Mouse (Mus musculus): ENCODE data around the gene Anapc10. TPM values are rescaled to one million over a fixed set of nuclear protein-coding genes. Genes with fewer than 3 reads are reported as not detected.
"Not testable (repeated sequence)": the region's sequence is repeated elsewhere in the genome, so short reads cannot be mapped to it uniquely, and the experiment has no call there.

The Anapc10 gene
- polyA plus RNA-seq, 1 experiment: 10.0 TPM

DNA sequence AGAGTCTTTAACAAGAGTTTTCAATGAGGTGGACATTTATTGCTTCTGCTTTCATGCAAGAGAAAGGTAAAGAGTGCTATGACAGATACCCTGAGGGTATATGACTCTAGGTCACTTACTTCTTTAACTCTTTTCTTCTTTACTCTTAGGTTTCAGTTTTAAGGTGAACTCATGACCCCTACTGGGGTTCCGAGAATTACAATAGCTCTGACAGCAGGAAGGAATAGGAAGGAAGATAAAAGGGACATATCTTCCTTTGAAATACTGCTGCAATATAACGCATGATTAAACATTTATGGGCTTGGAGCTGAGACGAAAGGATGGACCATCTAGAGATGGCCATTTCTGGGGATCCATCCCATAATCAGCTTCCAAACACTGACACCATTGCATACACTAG, 13.0 kb downstream of the Anapc10 start:
- DNase-seq (ENCODE audit: low read depth): no peak

DNA sequence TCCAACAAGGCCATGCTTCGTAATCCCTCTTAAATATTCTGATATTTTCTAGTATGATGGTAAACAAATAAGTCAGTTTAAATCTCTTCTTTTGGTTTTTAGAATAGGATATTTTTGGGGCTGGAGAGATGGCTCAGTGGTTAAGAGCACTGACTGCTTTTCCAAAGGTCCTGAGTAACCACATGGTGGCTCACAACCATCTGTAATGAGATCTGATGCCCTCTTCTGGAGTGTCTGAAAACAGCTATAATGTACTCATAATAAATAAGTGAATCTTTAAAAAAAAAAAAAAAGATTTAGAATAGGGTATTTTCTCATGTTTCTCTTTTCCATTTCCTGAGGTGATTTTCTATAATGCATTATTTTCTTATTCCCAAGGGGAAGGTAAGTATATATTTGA, 16.3 kb downstream of the Anapc10 start:
- TF ChIP-seq CTCF (IDR thresholded peaks at IDR 0.05; ENCODE audit: borderline replicate concordance, extremely low read depth, insufficient read depth, insufficient read length) (no peak), POLR2A (IDR thresholded peaks at IDR 0.05; ENCODE audit: borderline replicate concordance, extremely low read depth, insufficient read depth, insufficient read length, poor library complexity, severe bottlenecking) (no peak)
- no peak for DNase-seq (ENCODE audit: low read depth)

More for the DNA sequence above, 13.0 kb downstream of the Anapc10 start:
- TF ChIP-seq POLR2A (IDR thresholded peaks at IDR 0.05; ENCODE audit: borderline replicate concordance, extremely low read depth, insufficient read depth, insufficient read length, poor library complexity, severe bottlenecking): no peak
- TF ChIP-seq CTCF (IDR thresholded peaks at IDR 0.05; ENCODE audit: borderline replicate concordance, extremely low read depth, insufficient read depth, insufficient read length): no peak

DNA sequence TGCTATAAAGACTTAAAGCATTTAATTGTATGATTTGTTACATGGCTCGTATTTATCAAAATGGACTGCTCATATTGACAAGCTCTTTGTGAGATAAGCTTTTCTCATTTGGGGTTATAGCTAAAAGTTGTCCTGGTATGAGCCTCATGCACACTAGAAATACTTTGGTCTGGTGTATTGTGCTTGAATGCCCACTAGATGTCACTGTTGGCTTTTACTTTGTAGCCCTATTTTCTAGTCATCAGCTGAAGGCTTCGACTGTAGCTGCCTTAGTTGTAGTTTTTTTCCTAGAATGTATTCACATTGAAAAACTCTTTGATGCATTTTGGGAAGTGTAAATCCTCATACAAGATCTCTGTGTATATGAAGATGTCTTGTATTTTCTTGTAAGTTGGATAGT, 22.7 kb downstream of the Anapc10 start:
- DNase-seq (ENCODE audit: low read depth): peak; percentile 80
- TF ChIP-seq CTCF (IDR thresholded peaks at IDR 0.05; ENCODE audit: borderline replicate concordance, extremely low read depth, insufficient read depth, insufficient read length) (peak; percentile 71; the same call in 1 of the 2 replicates), POLR2A (IDR thresholded peaks at IDR 0.05; ENCODE audit: borderline replicate concordance, extremely low read depth, insufficient read depth, insufficient read length, poor library complexity, severe bottlenecking) (no peak)

DNA sequence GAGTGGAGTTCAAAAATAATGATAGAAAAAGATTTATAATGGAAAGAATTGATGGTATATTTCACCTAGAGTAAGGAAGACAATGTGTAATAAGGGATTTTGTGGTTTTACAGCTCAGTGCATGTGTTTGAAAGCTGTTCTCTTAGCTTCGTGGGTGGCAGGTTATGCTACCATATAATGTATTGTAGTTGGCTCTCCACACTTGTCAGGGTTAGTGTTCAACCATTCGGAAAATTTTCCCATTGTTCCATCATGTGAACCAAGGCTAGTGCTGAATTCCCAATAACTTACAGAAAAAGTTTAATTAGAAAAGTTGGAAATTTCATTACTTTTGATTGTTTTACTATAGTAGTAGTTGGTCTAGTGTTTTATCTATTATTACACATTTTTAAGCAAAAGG, 36.6 kb downstream of the Anapc10 start:
- peak; percentile 17 for DNase-seq (ENCODE audit: low read depth)
- TF ChIP-seq CTCF (IDR thresholded peaks at IDR 0.05; ENCODE audit: borderline replicate concordance, extremely low read depth, insufficient read depth, insufficient read length): no peak
- TF ChIP-seq POLR2A (IDR thresholded peaks at IDR 0.05; ENCODE audit: borderline replicate concordance, extremely low read depth, insufficient read depth, insufficient read length, poor library complexity, severe bottlenecking): no peak

DNA sequence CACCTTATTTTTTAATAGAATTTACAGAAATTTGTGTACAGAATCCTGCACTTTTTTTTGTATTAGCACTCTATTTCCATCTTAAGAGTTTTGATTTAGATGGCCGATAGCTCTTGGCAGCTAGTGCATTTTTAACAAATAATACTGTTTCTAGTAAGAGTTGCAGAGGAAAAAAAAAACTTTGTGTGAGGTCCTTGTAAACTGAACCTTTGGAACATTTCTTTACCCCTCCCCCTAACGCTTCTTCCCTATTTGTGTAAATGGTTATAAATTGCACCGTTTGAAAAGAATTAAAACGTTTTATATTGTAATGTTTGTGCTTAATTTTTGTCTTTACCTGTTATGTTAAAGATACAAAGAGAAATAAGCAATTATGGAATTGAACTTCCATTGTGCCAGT, 37.0 kb downstream of the Anapc10 start:
- no peak for TF ChIP-seq CTCF (IDR thresholded peaks at IDR 0.05; ENCODE audit: borderline replicate concordance, extremely low read depth, insufficient read depth, insufficient read length)
- TF ChIP-seq POLR2A (IDR thresholded peaks at IDR 0.05; ENCODE audit: borderline replicate concordance, extremely low read depth, insufficient read depth, insufficient read length, poor library complexity, severe bottlenecking): no peak
- no peak for DNase-seq (ENCODE audit: low read depth)

DNA sequence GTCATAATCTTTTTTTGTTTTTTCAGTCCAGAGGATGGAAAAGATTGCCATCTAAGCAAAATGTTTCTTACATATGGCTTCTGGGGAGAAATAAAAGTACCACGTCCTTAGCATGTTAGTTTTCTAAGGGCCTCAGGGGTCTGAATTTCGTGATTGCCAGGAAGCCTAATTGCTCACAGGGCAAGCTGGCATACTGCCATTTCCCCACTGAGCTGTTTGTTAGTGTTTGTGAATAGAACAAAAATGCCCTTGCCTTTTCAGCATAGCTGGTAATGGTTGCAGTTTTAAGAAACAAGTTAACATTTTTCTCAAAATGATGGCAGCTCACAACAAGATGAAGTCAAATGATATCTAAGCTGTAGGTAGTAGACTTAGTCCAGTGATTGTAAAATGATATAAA, 38.7 kb downstream of the Anapc10 start:
- no peak for TF ChIP-seq POLR2A (IDR thresholded peaks at IDR 0.05; ENCODE audit: borderline replicate concordance, extremely low read depth, insufficient read depth, insufficient read length, poor library complexity, severe bottlenecking)
- no peak for TF ChIP-seq CTCF (IDR thresholded peaks at IDR 0.05; ENCODE audit: borderline replicate concordance, extremely low read depth, insufficient read depth, insufficient read length)
- DNase-seq (ENCODE audit: low read depth): peak; percentile 93

DNA sequence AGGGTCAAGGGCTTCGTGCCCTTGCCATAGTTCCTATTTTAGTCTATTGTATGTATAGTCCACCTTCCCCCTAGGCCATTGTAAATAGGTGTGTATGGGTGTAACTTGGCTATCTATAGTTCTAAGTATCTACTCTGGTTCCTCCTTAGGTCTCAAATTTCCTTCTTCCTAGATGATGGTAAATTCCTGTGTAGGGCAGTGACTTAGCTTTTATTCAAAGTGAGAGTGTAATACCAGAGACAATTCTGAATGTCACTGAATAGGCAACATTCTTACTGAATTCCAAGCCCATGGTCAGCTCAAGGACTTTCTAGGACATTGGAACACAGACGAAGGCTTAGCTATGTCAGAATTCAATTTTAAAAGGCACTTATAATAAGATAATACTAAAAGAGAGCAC, 83.3 kb downstream of the Anapc10 start:
- DNase-seq (ENCODE audit: low read depth): not testable (repeated sequence)

DNA sequence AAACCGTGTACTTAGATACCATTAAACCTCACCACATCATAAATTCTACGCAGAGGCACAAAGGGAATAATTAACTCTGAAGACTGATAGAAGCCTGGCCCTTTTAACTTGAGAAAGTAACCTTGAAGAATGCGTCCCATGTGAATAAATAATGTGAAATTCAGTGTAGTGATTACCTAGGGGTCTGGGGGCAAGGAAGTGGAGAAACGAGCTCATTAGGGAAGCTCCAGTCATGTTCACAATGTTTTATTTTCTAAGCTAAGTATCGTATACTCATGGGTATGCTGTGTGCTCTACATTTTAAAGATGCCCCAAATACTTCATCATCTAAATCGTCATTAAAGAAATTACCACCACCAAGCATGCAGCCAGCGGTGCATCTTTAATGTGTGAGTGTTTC, 85.1 kb downstream of the Anapc10 start:
- TF ChIP-seq POLR2A (IDR thresholded peaks at IDR 0.05; ENCODE audit: borderline replicate concordance, extremely low read depth, insufficient read depth, insufficient read length, poor library complexity, severe bottlenecking) (no peak), CTCF (IDR thresholded peaks at IDR 0.05; ENCODE audit: borderline replicate concordance, extremely low read depth, insufficient read depth, insufficient read length) (no peak)
- peak; percentile 44 for DNase-seq (ENCODE audit: low read depth)

DNA sequence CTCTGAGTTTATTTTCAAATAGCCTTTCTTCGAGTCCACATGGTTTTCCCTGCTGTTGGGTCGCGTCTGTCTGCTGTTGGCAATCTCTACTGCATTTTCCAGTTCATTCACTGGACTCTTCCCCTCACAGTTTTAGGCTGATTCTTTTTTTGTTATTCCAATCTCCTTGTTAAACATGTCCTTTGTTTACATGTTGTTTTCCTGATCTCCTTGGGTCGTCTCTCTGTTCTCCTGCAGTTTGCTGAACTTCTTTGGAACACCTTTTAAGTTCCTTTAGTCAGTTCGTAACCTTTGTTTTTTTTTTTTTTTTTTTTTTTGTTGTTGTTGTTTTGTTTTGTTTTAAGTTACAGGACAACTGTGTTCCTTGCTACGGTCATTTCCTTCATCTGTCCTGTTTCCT, 92.9 kb downstream of the Anapc10 start:
- TF ChIP-seq CTCF (IDR thresholded peaks at IDR 0.05; ENCODE audit: borderline replicate concordance, extremely low read depth, insufficient read depth, insufficient read length) (no peak), POLR2A (IDR thresholded peaks at IDR 0.05; ENCODE audit: borderline replicate concordance, extremely low read depth, insufficient read depth, insufficient read length, poor library complexity, severe bottlenecking) (no peak)
- DNase-seq (ENCODE audit: low read depth): no peak

DNA sequence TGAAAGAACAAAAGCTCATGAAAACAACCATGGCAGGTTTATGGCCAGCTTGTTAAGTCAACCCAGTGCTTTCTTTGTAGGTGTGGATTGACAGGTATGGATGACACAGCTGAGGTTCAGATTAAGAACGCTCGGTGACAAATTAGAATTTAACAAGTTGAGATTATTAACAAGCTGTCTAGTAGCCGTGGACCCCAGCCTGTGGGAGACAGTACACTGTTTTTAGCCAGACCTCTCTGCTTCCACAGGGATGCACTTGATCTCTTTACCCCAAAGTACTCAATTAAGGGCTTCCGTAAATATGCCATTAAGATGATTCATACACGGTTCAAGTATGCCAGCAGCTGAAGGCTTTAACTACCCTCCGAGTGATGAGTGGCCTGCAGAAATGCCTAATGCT, 95.4 kb downstream of the Anapc10 start:
- no peak for TF ChIP-seq CTCF (IDR thresholded peaks at IDR 0.05; ENCODE audit: borderline replicate concordance, extremely low read depth, insufficient read depth, insufficient read length)

DNA sequence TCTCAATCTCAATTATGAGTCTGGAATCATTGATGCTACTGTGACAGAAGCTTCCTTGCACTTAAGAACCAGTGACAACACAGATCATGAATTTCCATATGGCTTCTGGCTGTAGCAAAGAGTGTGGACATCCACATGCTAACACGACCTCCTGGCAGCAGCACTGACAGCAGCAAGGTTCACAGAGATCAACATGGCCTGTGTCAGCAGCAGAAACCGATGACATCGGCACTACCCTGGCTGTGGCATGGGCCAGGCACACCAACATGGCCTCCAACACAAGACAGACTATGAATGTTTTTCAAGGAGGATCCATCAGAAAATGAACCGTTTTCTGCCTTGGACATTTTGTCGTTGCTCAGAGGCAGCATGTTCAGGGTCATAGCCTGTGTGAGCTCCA, 114.9 kb downstream of the Anapc10 start:
- TF ChIP-seq CTCF (IDR thresholded peaks at IDR 0.05; ENCODE audit: borderline replicate concordance, extremely low read depth, insufficient read depth, insufficient read length) (no peak), POLR2A (IDR thresholded peaks at IDR 0.05; ENCODE audit: borderline replicate concordance, extremely low read depth, insufficient read depth, insufficient read length, poor library complexity, severe bottlenecking) (no peak)
- no peak for DNase-seq (ENCODE audit: low read depth)

More for the DNA sequence above, 95.4 kb downstream of the Anapc10 start:
- peak; percentile 2 for DNase-seq (ENCODE audit: low read depth)

Other genes with a start within 250 kb of the Anapc10 start
- 27.1 and 28.9 TPM in 2 replicates for gene Otud4, start 72.2 kb upstream of the Anapc10 start, polyA plus RNA-seq (2012; rRNA removed)
- 48.0 and 57.8 TPM in 2 replicates for gene Abce1, start 80 bp upstream of the Anapc10 start, polyA plus RNA-seq (2012; rRNA removed)

Measured in brain, embryonic 14.5 days (tissue).